Mouse (Mus musculus) erythroblast, adult 5-6 weeks (primary cell): Measurements from ENCODE around the gene Tox3. TPM values are rescaled to one million over a fixed set of nuclear protein-coding genes. Genes with fewer than 3 reads are reported as not detected.

ENCODE experiments used
- ATAC-seq: replicated peaks from 2 replicates; pipeline ENCODE4 v1.8.0; 2016; ENCODE audit warnings: moderate number of reproducible peaks, mild to moderate bottlenecking, moderate TSS enrichment, inconsistent platforms; ENCODE audit not compliant: poor library complexity, low FRiP score, severe bottlenecking
- total RNA-seq, 2 experiments: library from RNA; stranded (forward) in 1 of 2; stranded (reverse) in 1 of 2; fragments of 150-400 nt in 1 of 2; fragments of 200-764, 138-1000 nt in 1 of 2; gene quantifications; 2 replicates each; pipeline versions ENCODE4 v1.2.3 to v1.2.4; 2015 to 2017; ENCODE audit warnings: low replicate concordance in 2 of 2

The Tox3 gene
- total RNA-seq, 2 experiments from 2014 or later = not detected

DNA sequence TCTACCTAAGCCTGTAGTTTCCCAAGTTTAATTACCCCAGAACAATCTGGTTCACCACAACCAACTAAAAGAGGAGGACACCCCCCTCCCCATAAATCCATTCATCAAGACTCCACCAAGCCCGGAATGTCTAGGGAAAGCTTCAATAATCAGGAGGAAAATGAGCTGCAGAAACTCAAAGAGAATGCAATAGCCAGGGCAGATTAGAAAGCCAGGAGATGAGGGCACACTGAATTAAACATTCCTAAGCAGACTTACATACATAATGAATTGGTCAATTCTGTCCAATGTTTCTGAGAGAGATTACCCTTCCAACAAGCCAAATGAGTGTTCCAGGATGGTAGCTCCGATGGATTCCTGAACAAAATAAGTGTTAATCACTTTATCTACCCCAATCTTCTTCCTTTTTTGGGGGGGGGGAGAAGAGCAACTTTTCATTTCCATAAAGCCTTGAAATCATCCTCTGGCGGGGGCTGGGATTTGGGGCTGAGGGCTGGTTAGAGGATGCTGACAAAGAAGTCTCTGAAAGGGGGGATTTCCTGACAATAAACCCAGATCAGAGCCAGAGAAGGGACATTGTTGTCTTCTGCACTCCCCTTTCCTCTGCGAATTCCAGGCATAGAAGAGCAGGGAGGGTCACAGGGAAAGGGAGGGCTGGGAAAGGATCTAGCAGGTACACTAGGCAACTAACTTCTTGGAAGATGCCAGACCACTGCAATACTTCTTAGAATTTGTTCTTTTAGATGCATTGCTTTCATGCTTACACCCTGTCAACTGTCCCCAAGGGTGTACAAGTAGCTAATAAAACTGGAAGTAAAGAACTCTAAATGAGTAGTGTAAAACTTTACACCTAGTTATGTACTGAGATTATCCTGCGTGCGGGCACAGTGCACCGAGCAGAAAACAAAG, 17.5 kb downstream of the Tox3 start:
- no peak for ATAC-seq

- ATAC-seq = no peak
Observed at GRCm38 (mm10) chr8:90323824-90324223, 24.3 kb downstream of the Tox3 start.

DNA sequence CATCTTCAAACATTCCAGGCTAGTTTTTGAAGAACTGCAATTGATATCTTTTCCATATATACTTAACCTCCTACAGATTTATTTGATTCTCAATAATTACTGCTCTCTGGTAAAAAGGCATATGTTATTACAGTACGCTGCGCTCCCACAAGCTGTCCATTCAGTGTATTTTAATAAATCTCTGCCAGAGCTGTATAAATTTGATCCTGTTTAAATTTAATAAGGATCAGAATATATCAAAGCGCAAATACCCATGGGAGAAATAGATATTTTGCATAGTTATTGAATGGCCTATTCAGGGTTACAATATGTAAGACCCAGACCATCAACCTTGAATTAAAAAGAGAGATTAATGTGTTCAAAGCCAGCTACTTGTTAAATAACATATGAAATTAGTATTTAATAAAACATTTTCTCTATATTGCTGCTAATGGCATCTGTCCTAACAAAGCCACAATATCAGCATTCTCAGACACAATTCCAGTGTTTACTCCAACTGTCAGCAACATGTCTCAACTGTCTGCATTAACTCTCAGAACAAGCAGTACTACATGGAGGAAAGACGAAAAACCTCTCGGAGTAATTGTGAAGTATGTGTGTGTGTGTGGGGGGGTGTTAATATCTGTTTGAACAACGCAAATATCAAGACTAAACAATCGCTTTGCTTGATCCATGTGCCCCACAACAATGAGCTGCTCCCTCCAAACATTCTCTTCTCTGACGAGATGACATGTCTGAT, 25.3 kb downstream of the Tox3 start:
- no peak for ATAC-seq

- ATAC-seq = no peak
Observed at GRCm38 (mm10) chr8:90321255-90321654, 26.9 kb downstream of the Tox3 start.

- no peak for ATAC-seq
Observed at GRCm38 (mm10) chr8:90314312-90314711, 33.8 kb downstream of the Tox3 start.

- ATAC-seq = no peak
Observed at GRCm38 (mm10) chr8:90302951-90303350, 45.2 kb downstream of the Tox3 start.

DNA sequence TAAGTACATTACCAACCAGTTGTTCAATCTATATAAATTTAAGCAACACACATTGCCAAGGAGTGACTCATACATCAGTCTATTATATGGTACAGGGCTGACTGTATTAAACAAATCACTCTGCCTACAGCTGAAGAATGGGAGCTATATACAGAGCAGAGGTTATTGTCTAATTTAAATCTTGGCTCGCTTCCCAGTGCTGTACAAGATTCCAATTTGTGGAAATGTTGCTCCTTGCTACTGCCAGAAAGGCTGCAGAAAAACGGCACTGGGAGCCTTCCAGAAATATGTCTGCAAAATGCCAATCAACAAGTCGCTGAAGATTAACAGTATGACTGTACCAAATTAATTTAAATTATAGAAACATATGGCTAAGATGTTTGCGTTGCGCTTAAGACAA, 45.9 kb downstream of the Tox3 start:
- no peak for ATAC-seq

- no peak for ATAC-seq
Observed at GRCm38 (mm10) chr8:90301543-90301942, 46.6 kb downstream of the Tox3 start.

GRCm38 (mm10) chr8:90300973-90301372, 47.2 kb downstream of the Tox3 start:
- no peak for ATAC-seq

- ATAC-seq = no peak
Observed at GRCm38 (mm10) chr8:90294061-90294460, 54.1 kb downstream of the Tox3 start.

- no peak for ATAC-seq
Observed at GRCm38 (mm10) chr8:90290811-90291210, 57.3 kb downstream of the Tox3 start.

DNA sequence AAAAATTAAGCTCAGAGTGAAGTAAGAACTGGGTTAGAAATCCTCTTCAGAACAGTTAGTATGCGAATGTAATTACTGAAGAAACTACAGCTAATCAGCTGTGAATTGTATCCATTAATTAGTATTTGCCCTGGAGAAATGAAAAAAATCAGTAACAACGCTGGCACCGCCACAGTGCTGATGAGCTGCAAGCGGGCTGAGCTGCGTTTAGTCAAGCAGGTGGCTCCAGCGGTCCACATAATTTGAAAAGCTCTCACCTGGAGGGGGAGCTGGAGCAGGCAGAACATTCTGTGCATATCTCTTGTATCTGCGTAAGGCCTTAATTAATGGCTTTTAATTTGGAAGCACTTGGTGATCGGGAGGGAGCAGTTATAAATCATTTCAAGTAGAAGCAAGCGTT, 71.4 kb downstream of the Tox3 start:
- no peak for ATAC-seq

GRCm38 (mm10) chr8:90273182-90273581, 75.0 kb downstream of the Tox3 start:
- no peak for ATAC-seq

GRCm38 (mm10) chr8:90271920-90272319, 76.2 kb downstream of the Tox3 start:
- no peak for ATAC-seq

- ATAC-seq = no peak
Observed at GRCm38 (mm10) chr8:90267698-90268256, 80.4 kb downstream of the Tox3 start.

DNA sequence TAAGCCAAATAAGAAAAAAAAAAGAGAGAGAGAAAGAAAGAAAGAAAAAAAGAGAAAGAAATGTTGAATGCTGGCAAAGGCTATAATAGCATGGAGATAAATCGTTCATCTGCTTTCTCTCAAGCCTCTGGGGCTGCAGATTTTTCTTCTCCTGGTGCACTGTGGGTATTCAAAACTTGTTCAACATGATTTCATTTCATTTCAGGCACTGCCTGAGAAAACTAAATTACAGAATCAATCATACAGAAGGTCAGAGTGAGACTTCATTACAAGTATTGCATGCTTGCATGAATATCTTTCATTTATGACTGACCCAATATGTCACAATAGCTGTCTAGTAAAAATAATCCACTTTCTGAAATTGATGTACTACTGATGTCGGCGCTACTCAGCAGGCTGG, 81.2 kb downstream of the Tox3 start:
- ATAC-seq = no peak

DNA sequence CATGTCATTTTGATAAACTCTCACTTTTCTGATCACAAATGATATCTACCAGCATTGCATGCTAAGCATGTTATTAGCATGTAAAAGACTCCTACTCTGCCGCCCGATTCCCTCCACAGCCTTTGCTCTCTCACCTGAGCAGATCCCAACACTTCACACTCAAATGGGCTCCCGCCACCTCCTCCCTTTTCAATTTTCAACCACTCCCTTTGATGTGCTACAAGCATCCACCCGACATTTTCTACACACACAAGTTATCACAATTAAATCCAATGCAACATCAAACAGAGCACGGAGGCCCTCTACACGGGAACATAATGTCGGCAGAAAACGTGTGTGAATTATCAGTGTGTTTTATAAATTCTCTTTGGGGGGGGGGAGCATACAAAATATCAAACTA, 81.9 kb downstream of the Tox3 start:
- no peak for ATAC-seq

DNA sequence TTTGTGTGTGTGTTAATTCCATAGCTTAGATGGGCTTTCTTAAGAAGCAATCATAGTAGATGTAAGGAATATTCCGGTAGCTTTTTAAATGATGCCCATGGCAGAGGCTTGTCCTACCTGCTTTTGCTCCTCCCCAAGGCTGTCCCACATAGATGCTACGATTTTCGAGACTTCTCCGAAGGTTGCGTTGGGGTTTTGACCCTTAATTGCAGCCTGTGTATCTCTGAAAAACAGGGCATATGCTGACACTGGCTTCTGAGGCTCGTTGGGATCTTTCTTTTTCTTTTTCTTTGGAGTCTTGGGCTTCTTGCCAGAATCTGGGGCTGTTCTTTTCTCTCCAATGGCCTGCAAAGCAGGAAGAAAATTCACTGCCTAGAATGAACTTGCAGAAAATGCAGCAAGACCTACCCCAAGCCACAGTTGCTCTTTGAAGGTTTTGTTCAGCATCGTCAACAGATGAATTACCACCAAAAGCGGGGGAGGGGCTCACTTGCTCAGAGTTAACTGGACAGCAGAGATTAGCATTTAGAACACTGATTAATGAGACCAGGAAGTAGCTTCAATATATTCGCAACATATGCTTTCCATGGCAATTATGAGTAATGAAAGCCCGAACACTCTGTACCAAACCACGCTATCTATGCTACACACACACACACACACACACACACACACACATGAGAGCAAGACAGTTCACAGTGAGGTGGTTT, 93.8 kb downstream of the Tox3 start:
- no peak for ATAC-seq

DNA sequence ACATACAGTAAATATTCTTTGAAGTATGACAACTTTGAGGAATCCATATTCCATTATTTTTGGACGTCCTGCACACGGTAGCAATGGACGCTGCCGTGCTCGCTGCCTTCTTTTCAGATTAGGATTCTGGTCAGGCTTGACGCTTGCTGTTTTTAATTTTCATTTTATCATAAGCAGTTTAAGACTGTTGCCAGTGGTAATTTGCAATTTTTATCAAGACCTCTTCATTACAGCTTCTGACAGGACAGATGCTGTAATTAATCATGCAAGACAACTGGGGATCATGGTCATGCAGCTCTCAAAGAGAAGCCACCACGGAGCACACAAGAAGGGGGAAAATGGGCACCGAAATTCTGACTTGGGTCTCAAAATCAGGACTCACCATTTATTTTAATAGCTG, 101.8 kb downstream of the Tox3 start:
- no peak for ATAC-seq

DNA sequence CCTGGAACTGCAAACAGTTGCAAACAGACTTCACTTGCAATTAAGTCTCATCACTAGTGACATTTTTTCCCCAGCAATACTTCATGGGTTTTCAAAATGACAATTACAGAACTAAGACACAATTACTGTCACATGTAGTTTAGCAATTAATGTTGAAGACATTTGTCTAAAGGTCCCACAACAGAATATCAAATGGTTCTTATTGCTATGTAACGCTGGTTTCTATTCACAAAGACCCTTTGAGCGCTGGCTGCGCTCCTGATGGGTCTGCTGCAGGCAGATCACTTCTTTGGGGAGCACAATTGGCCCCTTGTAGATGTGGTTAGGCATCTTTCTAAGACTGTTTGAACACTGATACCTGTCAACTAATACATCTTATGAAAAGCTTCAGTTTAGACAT, 102.3 kb downstream of the Tox3 start:
- ATAC-seq = no peak
